Mouse (Mus musculus): ENCODE measurements around the gene Lamtor5. TPM values are rescaled to one million over a fixed set of nuclear protein-coding genes. Genes with fewer than 3 reads are reported as not detected.

The Lamtor5 gene
- total RNA-seq (2017), result 35.0 and 35.3 TPM in 2 replicates

DNA sequence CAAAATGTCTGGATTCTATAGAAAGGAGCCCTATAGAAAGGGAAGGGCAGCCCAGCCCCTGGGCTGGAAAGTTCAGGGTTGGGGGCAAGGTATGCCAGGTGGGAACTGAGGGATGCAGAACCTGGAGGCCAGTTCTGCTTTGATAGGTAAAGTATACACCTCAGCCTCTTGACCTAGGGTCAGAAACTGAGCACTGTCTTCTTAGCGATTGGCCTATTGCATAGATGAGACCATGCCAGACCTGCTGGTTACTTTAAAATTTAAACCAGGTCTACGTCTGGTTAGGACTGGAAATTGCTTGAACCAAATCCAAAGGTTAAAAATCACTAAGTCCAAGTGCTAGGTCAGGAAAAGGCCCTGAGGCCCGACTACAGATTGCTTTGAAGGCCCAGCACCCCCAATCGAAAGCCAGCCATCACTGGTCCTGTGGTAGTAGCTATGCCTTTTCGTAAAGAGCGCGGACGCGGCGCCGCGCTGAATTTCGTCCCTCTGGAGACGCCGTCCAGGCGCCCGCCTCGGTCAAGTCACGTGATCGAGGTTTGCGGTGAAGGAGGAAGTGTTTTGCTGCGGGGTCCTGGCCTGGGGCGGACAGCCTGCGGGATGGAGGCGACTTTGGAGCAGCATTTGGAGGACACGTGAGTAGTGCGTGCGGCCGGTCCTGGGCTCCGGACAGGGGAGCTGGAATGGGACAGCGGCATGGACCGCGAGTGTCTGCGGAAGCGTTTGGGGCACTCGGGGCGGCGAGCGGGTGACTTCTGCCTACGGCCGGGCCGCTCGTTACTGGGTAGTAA lies at the start of gene Lamtor5:
Gene Lamtor5 (plus strand): TSS at position 380 of the 791 bp plus-strand sequence.
- peak; percentile 85 for ATAC-seq (ENCODE audit: extremely low read depth, insufficient number of reproducible peaks, low FRiP score, poor library complexity, severe bottlenecking)

DNA sequence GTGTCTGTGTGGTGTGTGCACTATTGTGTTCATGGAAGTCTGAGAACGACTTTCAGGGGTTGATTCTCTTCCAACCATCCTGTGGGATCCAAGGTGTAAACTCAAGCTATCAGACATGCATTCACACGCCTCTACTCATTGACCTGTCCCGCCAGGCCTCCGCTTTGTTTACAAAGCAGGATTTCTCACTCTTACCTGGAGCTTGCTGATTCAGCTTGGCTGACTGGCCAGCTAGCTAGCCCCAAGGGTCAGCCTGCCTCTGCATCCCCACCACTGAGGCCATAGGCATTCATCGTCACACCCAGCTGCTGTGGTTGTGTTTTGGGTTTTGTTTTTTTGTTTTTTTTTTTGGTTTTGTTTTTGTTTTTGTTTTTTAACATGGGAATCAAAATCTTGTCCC lies 49.4 kb upstream of the Lamtor5 start:
- ATAC-seq (ENCODE audit: extremely low read depth, insufficient number of reproducible peaks, low FRiP score, poor library complexity, severe bottlenecking), result no peak

DNA sequence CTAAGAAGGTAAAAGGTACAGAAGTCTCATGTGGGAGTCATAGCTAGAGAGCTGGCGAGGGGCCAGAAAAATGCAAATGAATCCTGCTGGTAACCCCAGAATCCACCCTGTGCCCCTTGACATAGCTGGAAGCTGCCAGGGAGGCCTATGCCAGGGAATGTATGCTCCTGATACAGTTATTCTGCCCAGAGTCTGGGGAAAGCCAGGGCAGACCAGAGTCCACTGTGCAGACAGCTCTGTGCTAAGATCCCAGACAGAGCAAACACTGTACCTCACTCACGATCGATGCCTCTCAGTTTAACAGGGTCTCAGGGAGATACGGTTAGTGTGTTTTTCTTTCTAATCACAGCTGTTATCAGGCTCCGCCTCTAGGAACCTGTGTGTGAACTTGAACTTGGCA lies 48.8 kb upstream of the Lamtor5 start:
- no peak for ATAC-seq (ENCODE audit: extremely low read depth, insufficient number of reproducible peaks, low FRiP score, poor library complexity, severe bottlenecking)

DNA sequence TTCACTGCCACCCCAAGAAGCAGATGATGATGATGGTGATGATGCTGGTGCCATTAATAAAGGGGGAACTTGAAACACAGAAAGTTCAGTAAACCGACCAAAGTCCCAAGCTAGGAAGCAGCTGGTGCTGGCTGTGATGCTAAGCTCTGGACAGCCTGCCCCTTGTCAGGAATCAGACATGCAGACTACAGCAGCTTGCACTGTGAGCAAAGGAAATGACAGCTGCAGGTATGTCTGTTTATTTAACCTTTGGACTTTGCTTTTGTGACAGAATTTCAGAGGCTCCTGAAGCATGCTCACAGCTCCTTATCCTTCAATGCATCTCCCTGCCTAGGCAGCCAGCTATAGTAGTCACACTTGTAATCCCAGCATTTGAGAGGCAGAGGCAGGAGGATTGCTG lies 48.1 kb upstream of the Lamtor5 start, which contains the start of gene A630076J17Rik:
Gene A630076J17Rik (plus strand): TSS at position 88 of the 400 bp plus-strand sequence.
- ATAC-seq (ENCODE audit: extremely low read depth, insufficient number of reproducible peaks, low FRiP score, poor library complexity, severe bottlenecking), result no peak

DNA sequence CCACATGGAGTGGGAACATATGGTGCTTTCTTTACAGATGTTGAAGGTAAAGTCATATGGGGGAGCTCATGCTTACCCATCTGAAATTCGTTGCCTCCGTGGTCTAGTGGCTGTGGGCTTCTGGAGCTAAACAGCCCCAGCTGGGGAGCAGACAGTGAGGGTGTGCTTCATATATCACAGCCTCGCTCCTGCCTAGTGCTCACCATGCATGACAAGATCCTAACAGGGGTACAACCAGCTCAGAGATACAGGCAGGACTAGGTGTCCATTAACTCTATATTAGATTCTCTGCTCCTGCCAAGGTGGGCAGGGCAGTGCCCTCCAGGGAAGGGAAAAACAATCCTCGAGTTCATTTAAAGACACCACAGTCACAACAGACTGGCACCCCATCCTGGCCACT lies 47.5 kb upstream of the Lamtor5 start:
- ATAC-seq (ENCODE audit: extremely low read depth, insufficient number of reproducible peaks, low FRiP score, poor library complexity, severe bottlenecking), result no peak

DNA sequence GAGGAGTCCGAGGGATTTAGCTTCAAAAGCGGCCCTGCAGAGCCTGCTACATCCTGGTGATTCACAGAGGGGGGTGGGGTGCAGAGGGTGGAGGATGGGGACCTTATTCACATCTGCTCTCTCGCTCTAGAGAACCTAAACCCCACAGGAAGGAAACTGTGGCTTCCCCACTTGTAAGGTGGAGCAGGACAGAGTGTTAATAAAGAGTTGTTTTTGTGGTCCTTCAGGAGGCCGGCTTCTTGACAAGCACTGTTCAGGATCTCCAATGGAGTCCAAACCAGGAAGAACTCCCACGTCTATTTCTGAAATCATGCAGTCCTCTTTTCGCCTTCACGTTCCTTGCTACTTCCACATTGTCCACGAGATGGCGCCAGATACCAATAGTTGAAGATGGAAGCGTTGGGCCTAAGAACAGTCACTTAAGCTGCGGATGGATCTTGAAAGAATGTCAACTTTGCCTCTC lies 45.3 kb upstream of the Lamtor5 start:
- ATAC-seq (ENCODE audit: extremely low read depth, insufficient number of reproducible peaks, low FRiP score, poor library complexity, severe bottlenecking), result peak; percentile 67

DNA sequence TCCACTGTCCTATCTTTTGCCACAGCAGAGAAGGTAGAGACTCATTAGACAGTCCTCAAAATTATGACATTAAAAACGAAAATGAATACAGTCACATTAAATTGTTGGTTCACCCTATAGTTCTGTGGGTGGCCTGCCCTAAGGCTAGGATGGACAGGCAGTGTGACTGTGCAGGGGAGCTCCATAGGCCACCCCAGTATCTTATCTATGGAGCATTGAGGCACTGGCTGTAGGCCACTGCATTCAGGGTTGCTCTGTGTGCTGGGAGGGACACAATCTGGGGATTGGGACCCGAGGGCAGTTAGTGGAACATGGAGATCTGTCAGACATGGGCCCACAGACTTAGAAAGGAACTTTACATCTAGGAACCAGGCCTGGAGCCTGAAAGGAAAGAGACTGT lies 44.7 kb upstream of the Lamtor5 start:
- no peak for ATAC-seq (ENCODE audit: extremely low read depth, insufficient number of reproducible peaks, low FRiP score, poor library complexity, severe bottlenecking)

DNA sequence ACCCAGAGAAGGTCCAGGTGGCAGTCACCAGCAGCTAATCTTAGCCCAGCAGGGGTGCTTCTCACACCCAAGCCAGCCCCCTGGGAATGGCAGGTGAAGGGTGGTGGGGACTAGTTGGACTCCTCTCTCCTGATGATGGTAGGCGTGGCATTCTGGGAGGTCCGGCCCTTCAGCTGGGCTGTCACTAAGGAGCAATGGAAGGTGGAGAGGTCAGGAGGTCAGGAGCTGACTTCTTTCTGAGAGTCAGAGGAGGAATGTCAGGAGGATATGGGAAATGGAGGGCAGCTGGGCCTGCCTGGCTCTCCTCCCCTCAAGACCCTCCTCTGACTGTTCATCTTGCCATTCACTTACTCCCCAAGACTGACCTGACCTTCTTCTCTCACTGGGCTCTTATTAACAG lies 40.6 kb upstream of the Lamtor5 start:
- no peak for ATAC-seq (ENCODE audit: extremely low read depth, insufficient number of reproducible peaks, low FRiP score, poor library complexity, severe bottlenecking)

DNA sequence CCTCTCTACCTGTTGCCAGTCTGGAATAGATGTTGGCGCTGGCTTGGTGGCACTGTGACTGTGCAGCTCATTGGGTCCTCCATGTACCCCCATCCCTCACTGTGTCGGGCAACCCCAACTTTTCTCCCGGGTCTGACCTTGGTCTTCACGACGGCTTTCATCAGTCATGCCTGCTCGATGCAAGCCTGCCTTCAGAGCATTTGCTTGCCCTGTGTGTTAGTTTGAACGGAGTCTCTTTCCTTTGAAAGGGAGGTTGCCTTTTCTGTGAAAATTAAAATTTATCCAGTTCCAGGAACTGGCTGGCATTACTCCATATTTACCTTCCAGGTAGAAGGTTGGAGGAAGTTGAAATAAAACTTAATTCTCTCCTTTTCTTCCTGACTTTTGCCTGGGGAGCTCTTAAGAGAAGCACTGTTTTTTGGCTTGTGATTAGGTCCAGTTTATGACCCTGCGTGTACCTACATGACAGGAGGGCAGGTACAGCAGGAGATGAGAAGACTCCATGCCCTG lies 40.1 kb upstream of the Lamtor5 start:
- ATAC-seq (ENCODE audit: extremely low read depth, insufficient number of reproducible peaks, low FRiP score, poor library complexity, severe bottlenecking), result no peak

DNA sequence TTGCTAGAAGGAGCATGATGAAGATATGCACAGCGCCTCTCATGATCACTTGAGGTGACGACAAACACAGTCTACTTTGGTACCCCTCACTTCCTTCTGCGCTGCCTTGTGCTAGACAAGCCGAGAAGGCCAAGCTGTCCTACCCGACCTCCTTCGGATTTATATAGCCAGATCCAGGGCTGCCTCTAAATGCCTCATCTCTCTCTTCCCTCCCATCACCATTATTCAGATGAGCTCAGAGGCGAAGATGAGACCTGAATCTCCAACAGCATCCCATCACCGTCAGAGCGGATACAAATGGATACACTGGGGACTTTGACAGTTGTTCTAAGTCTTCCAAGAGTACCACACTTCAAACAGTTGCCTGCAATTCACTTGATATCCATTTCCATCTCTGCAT lies 39.1 kb upstream of the Lamtor5 start, which contains the start of gene Prok1:
Gene Prok1 (minus strand): TSS at position 101 of the 400 bp plus-strand sequence.
- ATAC-seq (ENCODE audit: extremely low read depth, insufficient number of reproducible peaks, low FRiP score, poor library complexity, severe bottlenecking), result no peak

DNA sequence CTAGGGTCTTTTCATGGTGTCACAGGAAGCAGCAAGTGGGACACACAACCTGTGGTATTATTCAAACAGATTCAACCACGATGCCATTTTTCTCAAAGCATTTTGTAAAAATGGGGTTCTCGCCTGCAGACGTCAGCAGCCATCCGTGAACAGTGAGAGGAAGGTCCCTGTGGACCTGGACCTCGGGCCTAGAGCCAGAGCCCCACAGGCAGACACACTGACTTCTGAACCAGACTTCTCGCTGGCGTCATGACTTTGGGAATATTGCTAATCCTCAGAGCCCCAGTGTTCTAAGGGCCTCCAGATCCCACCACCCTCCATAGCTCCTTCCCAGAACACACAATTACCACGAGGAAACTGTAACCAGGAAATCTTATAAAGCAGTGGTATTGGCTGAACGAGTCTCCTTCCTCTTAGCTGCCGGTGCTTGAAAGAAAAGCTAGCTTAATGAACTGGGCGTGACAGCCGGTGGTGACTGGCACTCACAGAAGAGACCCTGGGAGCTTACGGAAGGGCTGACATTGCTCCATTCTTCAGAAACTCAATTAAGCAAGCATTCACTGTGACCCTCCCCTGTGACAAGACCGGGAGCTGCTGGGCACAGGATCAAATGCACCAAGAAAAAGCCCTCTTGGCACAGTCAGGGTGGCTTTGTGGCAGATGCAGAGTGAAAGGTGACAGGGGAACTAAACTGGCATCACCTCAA lies 37.1 kb upstream of the Lamtor5 start:
- no peak for ATAC-seq (ENCODE audit: extremely low read depth, insufficient number of reproducible peaks, low FRiP score, poor library complexity, severe bottlenecking)

DNA sequence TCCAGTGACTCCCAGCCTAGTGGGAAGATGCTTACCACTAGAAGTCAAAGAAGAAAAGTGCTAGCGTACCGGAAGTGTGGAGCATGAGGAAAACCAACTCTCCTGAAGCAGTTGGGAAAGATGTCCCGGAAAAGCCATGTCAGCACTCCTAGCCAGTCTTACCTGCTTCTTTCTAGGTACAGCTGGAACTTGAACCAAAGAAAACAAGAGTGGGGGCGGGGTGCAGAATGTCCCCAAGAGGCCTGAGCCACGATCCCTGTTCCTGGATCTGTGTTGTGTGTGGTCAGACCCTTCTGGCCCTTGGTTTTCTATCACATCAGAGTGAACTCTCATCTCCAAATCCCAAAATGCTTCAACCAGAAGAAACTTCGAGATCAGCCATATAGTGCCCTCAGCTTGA lies 31.8 kb upstream of the Lamtor5 start:
- no peak for ATAC-seq (ENCODE audit: extremely low read depth, insufficient number of reproducible peaks, low FRiP score, poor library complexity, severe bottlenecking)

DNA sequence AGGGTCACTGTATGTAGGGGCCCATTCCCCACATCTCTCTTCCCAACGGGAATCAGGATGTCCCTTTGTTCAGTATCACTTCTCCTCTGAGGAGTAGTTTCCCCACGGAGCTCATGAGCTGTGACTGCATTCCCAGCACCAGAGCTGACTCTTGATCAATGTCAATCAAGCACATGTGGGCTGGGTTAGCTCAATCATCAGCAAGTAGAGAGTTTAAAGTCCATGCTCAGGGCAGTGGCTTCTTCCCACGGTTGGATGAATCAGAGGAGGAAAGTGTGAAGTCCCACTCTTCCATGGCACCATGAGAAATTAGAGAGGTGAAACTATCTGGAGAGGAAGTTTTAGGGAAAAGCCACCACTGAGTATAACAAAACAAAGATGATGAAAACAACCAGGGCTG lies 29.6 kb upstream of the Lamtor5 start:
- no peak for ATAC-seq (ENCODE audit: extremely low read depth, insufficient number of reproducible peaks, low FRiP score, poor library complexity, severe bottlenecking)

DNA sequence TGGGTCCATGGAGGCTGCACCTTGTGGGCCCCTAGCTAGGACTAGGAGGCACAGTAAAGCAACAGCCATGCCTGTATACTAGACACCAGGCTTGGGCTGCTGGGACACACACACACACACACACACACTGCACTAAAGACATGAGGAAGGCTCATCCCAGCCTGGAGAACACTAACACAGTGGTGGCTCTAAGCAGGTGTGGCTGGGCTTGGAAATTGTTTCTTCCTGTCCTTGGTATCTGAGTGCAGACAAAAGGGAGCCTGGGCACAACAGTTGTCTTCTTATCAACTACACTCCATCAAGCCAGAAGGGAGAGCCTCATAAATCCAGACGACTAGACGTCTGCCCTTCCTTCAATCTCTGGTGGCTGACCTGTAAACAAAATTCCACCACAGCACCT lies 28.3 kb upstream of the Lamtor5 start:
- no peak for ATAC-seq (ENCODE audit: extremely low read depth, insufficient number of reproducible peaks, low FRiP score, poor library complexity, severe bottlenecking)

DNA sequence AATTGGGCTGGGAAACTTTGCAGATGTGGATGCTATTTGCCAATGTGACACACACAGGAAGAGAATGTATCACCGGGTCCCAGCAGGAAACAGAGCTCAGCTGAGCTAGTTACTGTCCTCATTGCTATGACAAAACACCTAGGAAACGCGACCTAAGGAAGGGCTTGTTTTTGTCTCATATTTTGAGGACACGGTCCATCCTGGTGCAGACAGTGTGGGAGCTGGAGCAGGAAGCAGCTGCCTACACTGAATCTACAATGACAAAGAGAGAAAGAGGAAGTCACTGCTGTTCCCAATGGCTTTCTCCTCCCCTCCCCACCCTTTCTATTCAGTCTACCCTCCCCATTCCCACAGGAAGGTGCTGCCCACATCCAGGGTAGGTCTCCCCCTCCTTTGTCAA lies 26.6 kb upstream of the Lamtor5 start:
- ATAC-seq (ENCODE audit: extremely low read depth, insufficient number of reproducible peaks, low FRiP score, poor library complexity, severe bottlenecking), result no peak

DNA sequence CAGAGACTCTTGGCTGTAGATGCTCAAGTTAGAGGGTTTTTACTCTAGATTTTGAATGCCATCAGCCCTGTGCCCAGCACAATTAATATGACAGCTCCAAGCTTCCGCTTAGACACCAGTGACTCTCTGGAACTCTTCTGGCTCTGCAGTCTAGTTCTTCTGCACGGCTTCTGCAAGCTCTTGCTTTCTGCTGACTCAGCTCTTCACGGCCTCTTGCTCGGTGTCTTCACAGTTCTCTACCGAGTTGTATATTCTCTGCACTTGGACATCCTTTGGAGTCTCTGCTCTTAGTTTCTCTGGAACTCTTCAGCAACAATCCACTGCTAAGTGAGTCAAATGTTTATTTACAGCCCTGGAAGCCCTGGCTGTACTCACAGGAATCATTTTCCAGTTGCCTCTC lies 24.7 kb upstream of the Lamtor5 start:
- no peak for ATAC-seq (ENCODE audit: extremely low read depth, insufficient number of reproducible peaks, low FRiP score, poor library complexity, severe bottlenecking)

DNA sequence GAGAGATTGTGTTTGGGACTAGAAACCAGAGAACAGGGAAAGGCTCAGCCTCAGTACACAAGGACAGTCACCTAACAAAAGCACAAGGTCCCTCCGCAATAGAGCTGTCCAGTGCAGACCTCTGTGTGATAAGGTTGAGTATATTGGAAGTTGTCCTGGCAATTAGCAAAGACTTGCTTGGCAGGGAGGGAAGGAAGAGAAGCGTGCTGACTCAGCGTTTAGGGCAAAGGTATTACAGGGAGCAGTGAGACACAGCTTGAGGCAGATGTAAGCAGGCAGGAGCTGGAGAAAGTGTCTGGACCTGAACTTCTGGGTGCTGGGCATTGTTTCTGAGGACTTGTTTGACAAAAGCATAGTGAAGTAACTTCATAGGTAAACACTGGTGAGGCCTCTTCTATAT lies 22.7 kb upstream of the Lamtor5 start:
- ATAC-seq (ENCODE audit: extremely low read depth, insufficient number of reproducible peaks, low FRiP score, poor library complexity, severe bottlenecking), result no peak

DNA sequence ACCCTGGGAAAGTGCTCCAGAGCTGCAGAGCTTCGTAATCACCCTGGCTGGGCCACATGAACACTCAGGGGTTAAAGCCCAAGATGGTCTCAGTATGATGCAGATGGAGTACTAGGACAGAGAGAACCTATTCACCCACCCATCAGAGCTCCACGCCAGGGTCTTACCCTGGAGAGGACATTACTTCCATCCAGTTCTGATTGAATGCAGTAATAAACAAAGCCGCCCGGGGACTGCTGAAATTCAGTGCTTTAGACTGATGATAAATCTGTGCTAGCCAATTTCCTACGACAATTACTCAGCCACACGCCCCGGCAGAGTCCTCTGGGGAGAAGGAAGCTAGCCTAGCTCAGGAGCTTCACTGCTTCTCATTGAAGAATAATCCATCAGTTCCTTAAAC lies 21.9 kb upstream of the Lamtor5 start:
- no peak for ATAC-seq (ENCODE audit: extremely low read depth, insufficient number of reproducible peaks, low FRiP score, poor library complexity, severe bottlenecking)

DNA sequence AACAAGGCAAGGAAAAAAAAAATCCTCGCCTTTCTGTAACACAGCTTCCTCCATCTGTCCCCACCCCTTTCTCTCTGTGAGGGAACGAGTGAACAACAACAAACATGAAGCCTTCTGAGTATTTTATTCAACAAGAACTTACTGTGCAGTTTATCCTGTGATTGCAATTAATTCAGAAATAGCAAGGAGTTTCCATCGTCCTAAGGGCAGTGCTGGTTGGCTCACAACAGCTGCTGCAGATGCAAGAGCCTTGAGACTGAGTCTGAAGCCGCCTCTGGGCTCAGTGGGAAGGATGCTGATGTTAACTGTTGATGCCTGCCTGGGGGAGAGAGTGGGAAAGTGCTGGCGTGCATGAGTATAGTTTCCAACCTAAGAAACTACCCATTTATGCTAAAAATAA lies 20.7 kb upstream of the Lamtor5 start:
- ATAC-seq (ENCODE audit: extremely low read depth, insufficient number of reproducible peaks, low FRiP score, poor library complexity, severe bottlenecking), result no peak

Measured in neutrophil, adult 5-6 weeks (primary cell).